26 mouse cellular contexts compared by ENCODE assay signal in the genomic region with DNA sequence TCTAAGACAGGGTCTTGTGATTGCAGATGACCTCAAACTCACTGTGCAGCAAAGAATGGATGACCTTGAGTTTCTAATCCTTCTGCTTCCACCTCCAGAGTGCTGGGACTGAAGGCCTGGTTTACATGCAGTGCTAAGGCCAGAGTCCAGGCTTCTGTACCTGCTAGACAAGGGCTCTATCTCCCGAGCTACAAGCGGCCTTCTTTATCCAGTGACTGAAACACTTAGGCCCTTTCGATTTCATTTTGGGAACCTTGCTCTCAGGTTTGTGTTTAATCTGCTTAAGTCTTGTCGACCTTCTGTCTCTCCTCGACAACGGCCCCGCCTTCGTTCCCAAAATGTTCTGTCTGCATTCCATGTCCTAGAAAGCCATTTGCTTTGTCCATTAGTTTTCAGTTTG. TPM values are rescaled to one million over a fixed set of nuclear protein-coding genes. Genes with fewer than 3 reads are reported as not detected.
"Had no signal": no experiment of that assay in that cellular context is flagged by ENCODE, and none has a peak within 500 bp of the region (broad histone marks: within the 10 kb centered on the region; RNA-seq: fewer than 3 reads in every experiment).

No protein-coding gene starts in this region.

- H3K27ac ChIP-seq: hindbrain, embryonic 13.5 days; hindbrain, embryonic 15.5 days; hindbrain, postnatal 0 days; kidney, embryonic 15.5 days; kidney, postnatal 0 days; left cerebral cortex, adult 2 months; limb, embryonic 10.5 days; limb, embryonic 12.5 days; liver, embryonic 13.5 days; liver, embryonic 15.5 days had no signal

- H3K9me3 ChIP-seq: hindbrain, embryonic 13.5 days; hindbrain, embryonic 15.5 days; kidney, embryonic 15.5 days; limb, embryonic 10.5 days; limb, embryonic 12.5 days; liver, embryonic 13.5 days; liver, embryonic 15.5 days had no signal

- H3K27me3 ChIP-seq: hindbrain, embryonic 13.5 days; hindbrain, embryonic 15.5 days; kidney, embryonic 15.5 days had no signal

- H3K4me1 ChIP-seq: hindbrain, embryonic 13.5 days; hindbrain, embryonic 15.5 days; kidney, embryonic 15.5 days; limb, embryonic 10.5 days; limb, embryonic 12.5 days; liver, embryonic 13.5 days; liver, embryonic 15.5 days had no signal

- H3K36me3 ChIP-seq: hindbrain, embryonic 13.5 days; hindbrain, embryonic 15.5 days; kidney, embryonic 15.5 days; limb, embryonic 10.5 days; limb, embryonic 12.5 days; liver, embryonic 13.5 days; liver, embryonic 15.5 days had no signal

- H3K4me3 ChIP-seq: hindbrain, embryonic 13.5 days; hindbrain, embryonic 15.5 days; kidney, embryonic 15.5 days; left cerebral cortex, adult 2 months; limb, embryonic 10.5 days; limb, embryonic 12.5 days; liver, embryonic 13.5 days; liver, embryonic 15.5 days had no signal

- H3K9ac ChIP-seq: hindbrain, embryonic 13.5 days; hindbrain, embryonic 15.5 days; kidney, embryonic 15.5 days; limb, embryonic 12.5 days; liver, embryonic 13.5 days; liver, embryonic 15.5 days; liver, postnatal 0 days had no signal

- DNase-seq: gastrocnemius, postnatal 14 days; gastrocnemius, postnatal 36 days; kidney, adult 11 months; kidney, adult 2 months; kidney, adult 9 months; kidney, postnatal 14 days; kidney, postnatal 36 days; layer of hippocampus, adult 9-11 months; layer of hippocampus, postnatal 36 days; liver; liver, embryonic 13.5 days; liver, postnatal 0 days; lung, adult 2 months had no signal

- ATAC-seq: hindbrain, postnatal 0 days; intestine, embryonic 16.5 days; liver, postnatal 0 days had no signal

- H3K4me2 ChIP-seq: heart, embryonic 11.5 days; hindbrain, embryonic 13.5 days; hindbrain, embryonic 15.5 days; kidney, embryonic 15.5 days; limb, embryonic 12.5 days; liver, embryonic 11.5 days; liver, embryonic 13.5 days; liver, embryonic 15.5 days had no signal

RNA-seq across cellular contexts. Expression of gene Ryr2, which starts 8.8 kb away (rescaled TPM):
- total RNA-seq: hematopoietic stem cell, adult 5-6 weeks had no signal
